Mouse (Mus musculus): ENCODE measurements around the gene Hist1h2bg. TPM values are rescaled to one million over a fixed set of nuclear protein-coding genes. Genes with fewer than 3 reads are reported as not detected.
"Not testable (repeated sequence)": the region's sequence is repeated elsewhere in the genome, so short reads cannot be mapped to it uniquely, and the experiment has no call there.

Gene Hist1h2bg
- polyA plus RNA-seq, 1 experiment from 2014 or later: 3.2 TPM

DNA sequence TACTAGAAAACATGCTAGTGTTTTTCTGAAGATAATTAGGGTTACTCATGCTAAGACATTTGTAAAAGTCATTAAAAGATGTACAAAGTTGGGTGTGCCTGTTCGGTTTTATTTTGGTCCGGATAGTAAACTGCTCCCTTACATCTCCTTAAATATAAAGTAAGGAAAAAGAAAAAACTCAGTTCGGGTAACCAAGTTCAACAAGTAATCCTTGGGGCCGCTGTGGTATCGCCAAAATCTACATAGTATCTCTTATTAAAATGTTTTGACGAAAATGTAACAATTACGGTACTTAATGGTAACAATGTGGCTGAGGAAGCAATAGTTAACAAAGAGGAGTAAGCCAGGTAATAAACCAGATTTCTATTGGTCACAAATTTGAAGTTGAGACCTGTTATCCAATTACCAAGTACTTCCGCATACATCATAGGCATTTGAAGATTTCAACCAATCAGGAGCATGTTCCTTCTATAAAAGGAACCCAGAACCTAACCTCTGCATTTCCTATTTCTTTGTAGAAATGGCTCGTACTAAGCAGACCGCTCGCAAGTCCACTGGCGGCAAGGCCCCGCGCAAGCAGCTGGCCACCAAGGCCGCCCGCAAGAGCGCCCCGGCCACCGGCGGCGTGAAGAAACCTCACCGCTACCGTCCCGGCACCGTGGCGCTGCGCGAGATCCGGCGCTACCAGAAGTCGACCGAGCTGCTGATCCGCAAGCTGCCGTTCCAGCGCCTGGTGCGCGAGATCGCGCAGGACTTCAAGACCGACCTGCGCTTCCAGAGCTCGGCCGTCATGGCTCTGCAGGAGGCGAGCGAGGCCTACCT lies 27.0 kb upstream of the Hist1h2bg start, which contains the start of gene Hist1h3f:
TSS of gene Hist1h3f (plus strand) at position 88 of the 822 bp plus-strand sequence.
- DNase-seq (ENCODE audit: low spot score): peak; percentile 88
- no peaks in the 10 kb centered on the region for H3K9me3 ChIP-seq (ENCODE audit: control insufficient read depth, low read length)
- peak within 1 kb of the TSS; percentile 67 for H3K4me2 ChIP-seq (replicated peaks; ENCODE audit: low read depth, low read length)
- peak within 1 kb of the TSS; percentile 40 for H3K4me3 ChIP-seq (ENCODE audit: low read depth, low read length)
- no peaks in the 10 kb centered on the region for H3K4me1 ChIP-seq (replicated peaks; ENCODE audit: control insufficient read depth, insufficient read depth, low read length)
- peak within 1 kb of the TSS; percentile 64 for H3K9ac ChIP-seq (ENCODE audit: low read depth, low read length)
- no peaks in the 10 kb centered on the region for H3K36me3 ChIP-seq (ENCODE audit: control insufficient read depth, insufficient read depth, low read length)
- under 1% methylated on average over 14 of the region's 45 CpGs for WGBS
- H3K27me3 ChIP-seq (ENCODE audit: control insufficient read depth, insufficient read depth, low read length): no peaks in the 10 kb centered on the region
- H3K27ac ChIP-seq (ENCODE audit: low read depth, low read length): peak within 1 kb of the TSS; percentile 86
- ATAC-seq (ENCODE audit: low FRiP score): peak; percentile 94

DNA sequence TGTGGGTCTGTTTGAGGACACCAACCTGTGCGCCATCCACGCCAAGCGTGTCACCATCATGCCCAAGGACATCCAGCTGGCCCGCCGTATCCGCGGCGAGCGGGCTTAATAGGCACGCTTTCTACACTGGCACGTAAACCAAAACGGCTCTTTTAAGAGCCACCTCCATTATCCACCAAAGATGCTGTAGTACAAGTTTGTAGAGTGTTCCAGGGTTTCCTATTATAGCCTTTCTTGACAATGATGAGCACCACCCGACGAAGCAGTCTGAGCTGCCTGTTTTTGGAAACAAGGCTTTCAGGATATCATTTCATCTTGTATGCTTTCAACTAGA lies 26.4 kb upstream of the Hist1h2bg start:
- not testable (repeated sequence) for ATAC-seq (ENCODE audit: low FRiP score); H3K36me3 ChIP-seq (ENCODE audit: control insufficient read depth, insufficient read depth, low read length); H3K4me1 ChIP-seq (replicated peaks; ENCODE audit: control insufficient read depth, insufficient read depth, low read length); H3K27me3 ChIP-seq (ENCODE audit: control insufficient read depth, insufficient read depth, low read length); H3K27ac ChIP-seq (ENCODE audit: low read depth, low read length); H3K9ac ChIP-seq (ENCODE audit: low read depth, low read length); H3K9me3 ChIP-seq (ENCODE audit: control insufficient read depth, low read length); DNase-seq (ENCODE audit: low spot score)
- peak overlapping the region; percentile 39 for H3K4me3 ChIP-seq (ENCODE audit: low read depth, low read length)
- H3K4me2 ChIP-seq (replicated peaks; ENCODE audit: low read depth, low read length): peak overlapping the region; percentile 32; the same call in 1 of the 2 replicates
- 0% methylated on average over 3 of the region's 14 CpGs for WGBS

DNA sequence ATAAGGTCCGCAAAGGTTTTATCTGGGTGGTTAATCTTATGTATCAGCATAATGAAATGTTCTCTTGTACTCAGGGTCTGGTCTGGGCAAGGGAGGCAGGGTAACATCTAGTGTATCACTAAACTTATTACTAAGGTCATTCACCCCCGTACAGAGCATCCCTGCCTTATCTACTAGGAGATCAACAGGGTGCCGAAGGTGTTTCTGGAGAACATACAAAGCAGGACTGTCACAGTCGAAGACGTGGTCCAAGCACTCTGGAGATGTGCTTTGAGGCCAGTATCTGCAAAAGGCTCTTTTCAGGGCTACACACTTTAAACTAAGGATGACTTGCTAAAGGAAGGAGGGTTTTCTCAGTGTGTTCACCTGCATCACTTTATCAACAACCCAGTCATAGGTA lies 24.5 kb upstream of the Hist1h2bg start:
- no peaks in the 10 kb centered on the region for H3K36me3 ChIP-seq (ENCODE audit: control insufficient read depth, insufficient read depth, low read length)
- H3K4me3 ChIP-seq (ENCODE audit: low read depth, low read length): no peak overlapping the region
- H3K9me3 ChIP-seq (ENCODE audit: control insufficient read depth, low read length): no peaks in the 10 kb centered on the region
- DNase-seq (ENCODE audit: low spot score): no peak
- WGBS: 76% methylated on average over 5 of the region's 5 CpGs
- no peak overlapping the region for H3K9ac ChIP-seq (ENCODE audit: low read depth, low read length)
- no peak overlapping the region for H3K4me2 ChIP-seq (replicated peaks; ENCODE audit: low read depth, low read length)
- no peak overlapping the region; the same call in 1 of the 2 replicates for H3K27ac ChIP-seq (ENCODE audit: low read depth, low read length)
- no peaks in the 10 kb centered on the region for H3K27me3 ChIP-seq (ENCODE audit: control insufficient read depth, insufficient read depth, low read length)
- H3K4me1 ChIP-seq (replicated peaks; ENCODE audit: control insufficient read depth, insufficient read depth, low read length): no peaks in the 10 kb centered on the region
- ATAC-seq (ENCODE audit: low FRiP score): no peak

GRCm38 (mm10) chr13:23550761-23551145 lies 20.4 kb upstream of the Hist1h2bg start:
- peak overlapping the region; percentile 43 for H3K4me2 ChIP-seq (replicated peaks; ENCODE audit: low read depth, low read length)
- H3K9ac ChIP-seq (ENCODE audit: low read depth, low read length): peak overlapping the region; percentile 58
- H3K4me3 ChIP-seq (ENCODE audit: low read depth, low read length): peak overlapping the region; percentile 34
- DNase-seq (ENCODE audit: low spot score) (peak; percentile 61), ATAC-seq (ENCODE audit: low FRiP score) (no peak)
- no peaks in the 10 kb centered on the region for H3K9me3 ChIP-seq (ENCODE audit: control insufficient read depth, low read length)
- no peaks in the 10 kb centered on the region for H3K4me1 ChIP-seq (replicated peaks; ENCODE audit: control insufficient read depth, insufficient read depth, low read length)
- H3K27me3 ChIP-seq (ENCODE audit: control insufficient read depth, insufficient read depth, low read length): no peaks in the 10 kb centered on the region
- H3K27ac ChIP-seq (ENCODE audit: low read depth, low read length): peak overlapping the region; percentile 84
- 7% methylated on average over 3 of the region's 3 CpGs for WGBS
- H3K36me3 ChIP-seq (ENCODE audit: control insufficient read depth, insufficient read depth, low read length): no peaks in the 10 kb centered on the region

GRCm38 (mm10) chr13:23551146-23551834 lies 19.9 kb upstream of the Hist1h2bg start, which contains the start of gene Hist1h4f:
Gene Hist1h4f (minus strand): TSS chr13:23551648.
- under 1% methylated on average over 46 of the region's 47 CpGs for WGBS
- Histone ChIP-seq H3K27ac (ENCODE audit: low read depth, low read length) (peak within 1 kb of the TSS; percentile 84), H3K4me3 (ENCODE audit: low read depth, low read length) (peak within 1 kb of the TSS; percentile 34), H3K9ac (ENCODE audit: low read depth, low read length) (peak within 1 kb of the TSS; percentile 58), H3K4me2 (replicated peaks; ENCODE audit: low read depth, low read length) (peak within 1 kb of the TSS; percentile 43)
- H3K27me3 ChIP-seq (ENCODE audit: control insufficient read depth, insufficient read depth, low read length); H3K36me3 ChIP-seq (ENCODE audit: control insufficient read depth, insufficient read depth, low read length); H3K4me1 ChIP-seq (replicated peaks; ENCODE audit: control insufficient read depth, insufficient read depth, low read length); H3K9me3 ChIP-seq (ENCODE audit: control insufficient read depth, low read length): not testable (repeated sequence)
- DNase-seq (ENCODE audit: low spot score) (peak; percentile 94), ATAC-seq (ENCODE audit: low FRiP score) (peak; percentile 86)

DNA sequence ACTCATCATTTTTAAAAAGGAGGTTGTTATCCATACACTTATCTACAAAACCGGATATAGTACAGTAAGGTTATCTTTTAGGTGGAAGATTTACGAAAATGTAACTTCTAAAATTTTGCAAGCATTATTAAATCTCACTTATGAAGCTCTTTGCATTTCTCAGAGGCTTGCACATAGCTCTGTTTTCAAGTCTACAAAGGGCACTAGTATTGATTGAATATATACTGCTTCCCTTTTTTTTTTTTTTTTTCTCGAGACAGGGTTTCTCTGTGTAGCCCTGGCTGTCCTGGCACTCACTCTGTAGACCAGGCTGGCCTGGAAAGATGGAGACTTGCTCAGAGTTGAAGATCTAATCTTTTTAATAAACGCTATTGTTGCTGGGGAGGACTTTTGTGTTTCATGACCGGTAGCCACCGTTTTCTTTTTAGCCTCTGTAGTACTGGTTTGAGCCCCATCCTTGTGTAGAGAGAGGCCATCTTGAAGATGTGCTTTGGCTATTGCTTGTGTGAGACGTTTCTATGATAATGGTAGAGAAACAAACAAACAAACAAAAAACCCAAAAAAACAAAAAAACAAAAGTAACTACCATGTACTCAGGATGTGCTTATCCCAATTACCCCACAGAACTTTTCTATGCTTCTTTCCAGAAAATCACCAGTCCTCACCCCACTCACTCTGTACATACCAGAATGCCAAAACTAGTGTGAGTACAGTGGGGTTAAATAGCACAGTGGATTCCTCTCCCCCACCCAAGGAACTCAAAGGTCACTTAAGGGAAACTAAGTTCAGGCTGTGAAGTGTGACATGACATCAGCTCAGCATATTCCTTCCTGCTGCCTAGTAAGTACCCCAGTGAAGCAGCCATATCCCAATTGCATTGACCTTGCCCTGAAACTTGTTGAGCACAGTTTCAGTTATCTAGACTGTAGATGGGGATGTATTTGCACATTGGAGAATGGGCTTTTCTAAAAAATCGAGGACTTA lies 19.0 kb upstream of the Hist1h2bg start:
- DNase-seq (ENCODE audit: low spot score) (no peak), ATAC-seq (ENCODE audit: low FRiP score) (no peak)
- Histone ChIP-seq H3K9ac (ENCODE audit: low read depth, low read length) (no peak overlapping the region), H3K27me3 (ENCODE audit: control insufficient read depth, insufficient read depth, low read length) (no peaks in the 10 kb centered on the region), H3K27ac (ENCODE audit: low read depth, low read length) (peak overlapping the region; percentile 84), H3K9me3 (ENCODE audit: control insufficient read depth, low read length) (no peaks in the 10 kb centered on the region), H3K4me3 (ENCODE audit: low read depth, low read length) (peak overlapping the region; percentile 34; the same call in 1 of the 2 replicates), H3K4me2 (replicated peaks; ENCODE audit: low read depth, low read length) (peak overlapping the region; percentile 43), H3K4me1 (replicated peaks; ENCODE audit: control insufficient read depth, insufficient read depth, low read length) (no peaks in the 10 kb centered on the region), H3K36me3 (ENCODE audit: control insufficient read depth, insufficient read depth, low read length) (no peaks in the 10 kb centered on the region)
- WGBS: 55% methylated on average over 8 of the region's 8 CpGs

GRCm38 (mm10) chr13:23552962-23553361 lies 18.2 kb upstream of the Hist1h2bg start, which contains the start of gene Hist1h1d:
Gene Hist1h1d (plus strand): TSS chr13:23553262.
- ATAC-seq (ENCODE audit: low FRiP score) (no peak), DNase-seq (ENCODE audit: low spot score) (no peak)
- no peaks in the 10 kb centered on the region for H3K4me1 ChIP-seq (replicated peaks; ENCODE audit: control insufficient read depth, insufficient read depth, low read length)
- no peaks in the 10 kb centered on the region for H3K9me3 ChIP-seq (ENCODE audit: control insufficient read depth, low read length)
- no peaks in the 10 kb centered on the region for H3K27me3 ChIP-seq (ENCODE audit: control insufficient read depth, insufficient read depth, low read length)
- no peaks in the 10 kb centered on the region for H3K36me3 ChIP-seq (ENCODE audit: control insufficient read depth, insufficient read depth, low read length)
- H3K27ac ChIP-seq (ENCODE audit: low read depth, low read length): peak within 1 kb of the TSS; percentile 84
- H3K4me3 ChIP-seq (ENCODE audit: low read depth, low read length): no peak within 1 kb of the TSS
- H3K9ac ChIP-seq (ENCODE audit: low read depth, low read length): no peak within 1 kb of the TSS
- no peak within 1 kb of the TSS for H3K4me2 ChIP-seq (replicated peaks; ENCODE audit: low read depth, low read length)

GRCm38 (mm10) chr13:23554393-23554792 lies 16.8 kb upstream of the Hist1h2bg start:
- Histone ChIP-seq H3K9me3 (ENCODE audit: control insufficient read depth, low read length) (no peaks in the 10 kb centered on the region), H3K4me1 (replicated peaks; ENCODE audit: control insufficient read depth, insufficient read depth, low read length) (no peaks in the 10 kb centered on the region), H3K9ac (ENCODE audit: low read depth, low read length) (peak overlapping the region; percentile 90), H3K27me3 (ENCODE audit: control insufficient read depth, insufficient read depth, low read length) (no peaks in the 10 kb centered on the region), H3K4me2 (replicated peaks; ENCODE audit: low read depth, low read length) (peak overlapping the region; percentile 98), H3K36me3 (ENCODE audit: control insufficient read depth, insufficient read depth, low read length) (no peaks in the 10 kb centered on the region), H3K4me3 (ENCODE audit: low read depth, low read length) (peak overlapping the region; percentile 57), H3K27ac (ENCODE audit: low read depth, low read length) (peak overlapping the region; percentile 97)
- ATAC-seq (ENCODE audit: low FRiP score): no peak
- no peak for DNase-seq (ENCODE audit: low spot score)
- 26% methylated on average over 9 of the region's 9 CpGs for WGBS

Measured in hindbrain, embryonic 11.5 days (tissue).